Mouse (Mus musculus) stomach, postnatal 0 days (tissue): Measurements from ENCODE around the gene Prkg1.

Experiments
- CTCF ChIP-seq: IDR thresholded peaks from 2 replicates; pipeline ENCODE4 v1.5.1; 2016; ENCODE audit warnings: antibody characterized with exemption, low read depth, mild to moderate bottlenecking, moderate library complexity
- EP300 ChIP-seq: optimal IDR thresholded peaks from 2 replicates; pipeline ENCODE3; 2016; ENCODE audit warnings: antibody characterized with exemption

GRCm38 (mm10) chr19:30829231-30829775 lies 935.5 kb downstream of the Prkg1 start:
- no peak for TF ChIP-seq CTCF
- no peak for TF ChIP-seq EP300
